Mouse (Mus musculus): ENCODE data around the gene 2810004N23Rik.

GRCm38 (mm10) chr8:124790676-124791075, 72.2 kb downstream of the 2810004N23Rik start:
- TF ChIP-seq CTCF (IDR thresholded peaks at IDR 0.05; ENCODE audit: extremely low read depth, insufficient read length, insufficient replicate concordance, low read depth, low read length) (no peak), POLR2A (IDR thresholded peaks at IDR 0.05; ENCODE audit: low read depth, low read length) (no peak)

Data from small intestine, adult 2 months (tissue).